Mouse (Mus musculus): ENCODE measurements at regions not wholly inside any gene's neighbourhood (a gene's known extent, or its start where the extent isn't known, plus 50 kb on each side); places are given as distances from the start of the nearest gene placed in this dataset.

GRCm38 (mm10) chr4:89463121-89463520 lies 152.3 kb upstream of the Cdkn2b start:
- 88% methylated on average over 4 of the region's 4 CpGs for WGBS
- ATAC-seq (ENCODE audit: low FRiP score, low TSS enrichment): no peak

GRCm38 (mm10) chr4:89460170-89460762 lies 149.4 kb upstream of the Cdkn2b start:
- no peak for TF ChIP-seq EP300 (optimal IDR thresholded peaks at IDR 0.05)
- TF ChIP-seq CTCF (IDR thresholded peaks at IDR 0.05; ENCODE audit: low read depth): no peak
- H3K27ac ChIP-seq (replicated peaks): no peak overlapping the region
- no peaks in the 10 kb centered on the region; the same call in 1 of the 2 replicates for H3K4me1 ChIP-seq (replicated peaks; ENCODE audit: control insufficient read depth, insufficient read depth)
- ATAC-seq (ENCODE audit: low FRiP score, low TSS enrichment) (no peak), DNase-seq (ENCODE audit: low spot score) (no peak)
- H3K36me3 ChIP-seq (ENCODE audit: control insufficient read depth, insufficient read depth, low read length): no peaks in the 10 kb centered on the region
- H3K4me3 ChIP-seq (ENCODE audit: low read depth, low read length): no peak overlapping the region
- no peaks in the 10 kb centered on the region for H3K27me3 ChIP-seq (ENCODE audit: control insufficient read depth, insufficient read depth, low read length)
- no peak overlapping the region for H3K4me2 ChIP-seq (replicated peaks; ENCODE audit: low read depth)
- H3K9ac ChIP-seq (ENCODE audit: low read length): no peak overlapping the region
- H3K9me3 ChIP-seq (ENCODE audit: control insufficient read depth, low read length): no peaks in the 10 kb centered on the region
- 68% methylated on average over 7 of the region's 7 CpGs for WGBS

More at GRCm38 (mm10) chr4:89463121-89463520, 152.3 kb upstream of the Cdkn2b start:
- Histone ChIP-seq H3K27ac (replicated peaks) (no peak overlapping the region), H3K4me2 (replicated peaks; ENCODE audit: low read depth) (no peak overlapping the region), H3K4me3 (ENCODE audit: low read depth, low read length) (no peak overlapping the region), H3K36me3 (ENCODE audit: control insufficient read depth, insufficient read depth, low read length) (no peaks in the 10 kb centered on the region), H3K4me1 (replicated peaks; ENCODE audit: control insufficient read depth, insufficient read depth) (no peaks in the 10 kb centered on the region; the same call in 1 of the 2 replicates), H3K9ac (ENCODE audit: low read length) (no peak overlapping the region), H3K27me3 (ENCODE audit: control insufficient read depth, insufficient read depth, low read length) (no peaks in the 10 kb centered on the region), H3K9me3 (ENCODE audit: control insufficient read depth, low read length) (no peaks in the 10 kb centered on the region)
- DNase-seq (ENCODE audit: low spot score): no peak
- TF ChIP-seq EP300 (optimal IDR thresholded peaks at IDR 0.05) (no peak), CTCF (IDR thresholded peaks at IDR 0.05; ENCODE audit: low read depth) (no peak)

GRCm38 (mm10) chr4:89459346-89459666 lies 148.5 kb upstream of the Cdkn2b start:
- H3K4me3 ChIP-seq (ENCODE audit: low read depth, low read length): no peak overlapping the region
- 77% methylated on average over 1 of the region's 1 CpGs for WGBS
- H3K9ac ChIP-seq (ENCODE audit: low read length): no peak overlapping the region
- TF ChIP-seq EP300 (optimal IDR thresholded peaks at IDR 0.05): no peak
- no peak for TF ChIP-seq CTCF (IDR thresholded peaks at IDR 0.05; ENCODE audit: low read depth)
- H3K27ac ChIP-seq (replicated peaks): no peak overlapping the region
- H3K4me1 ChIP-seq (replicated peaks; ENCODE audit: control insufficient read depth, insufficient read depth): no peaks in the 10 kb centered on the region
- no peaks in the 10 kb centered on the region for H3K36me3 ChIP-seq (ENCODE audit: control insufficient read depth, insufficient read depth, low read length)
- ATAC-seq (ENCODE audit: low FRiP score, low TSS enrichment) (peak; percentile 59; the same call in 1 of the 2 replicates), DNase-seq (ENCODE audit: low spot score) (no peak)
- H3K9me3 ChIP-seq (ENCODE audit: control insufficient read depth, low read length): no peaks in the 10 kb centered on the region
- no peaks in the 10 kb centered on the region for H3K27me3 ChIP-seq (ENCODE audit: control insufficient read depth, insufficient read depth, low read length)
- no peak overlapping the region for H3K4me2 ChIP-seq (replicated peaks; ENCODE audit: low read depth)

- Histone ChIP-seq H3K9ac (ENCODE audit: low read length) (no peak overlapping the region), H3K4me3 (ENCODE audit: low read depth, low read length) (no peak overlapping the region), H3K9me3 (ENCODE audit: control insufficient read depth, low read length) (no peaks in the 10 kb centered on the region), H3K4me2 (replicated peaks; ENCODE audit: low read depth) (no peak overlapping the region), H3K36me3 (ENCODE audit: control insufficient read depth, insufficient read depth, low read length) (no peaks in the 10 kb centered on the region), H3K27me3 (ENCODE audit: control insufficient read depth, insufficient read depth, low read length) (no peaks in the 10 kb centered on the region), H3K27ac (replicated peaks) (no peak overlapping the region), H3K4me1 (replicated peaks; ENCODE audit: control insufficient read depth, insufficient read depth) (no peaks in the 10 kb centered on the region)
- no peak for TF ChIP-seq EP300 (optimal IDR thresholded peaks at IDR 0.05)
- TF ChIP-seq CTCF (IDR thresholded peaks at IDR 0.05; ENCODE audit: low read depth): no peak
- ATAC-seq (ENCODE audit: low FRiP score, low TSS enrichment) (no peak), DNase-seq (ENCODE audit: low spot score) (no peak)
- WGBS: 36% methylated on average over 2 of the region's 2 CpGs
These were observed 147.9 kb upstream of the Cdkn2b start for GRCm38 (mm10) chr4:89458628-89459345.

GRCm38 (mm10) chr4:89457861-89458260 lies 147.0 kb upstream of the Cdkn2b start:
- no peak for ATAC-seq (ENCODE audit: low FRiP score, low TSS enrichment)
- Histone ChIP-seq H3K4me3 (ENCODE audit: low read depth, low read length) (no peak overlapping the region), H3K27me3 (ENCODE audit: control insufficient read depth, insufficient read depth, low read length) (no peaks in the 10 kb centered on the region), H3K9me3 (ENCODE audit: control insufficient read depth, low read length) (no peaks in the 10 kb centered on the region), H3K36me3 (ENCODE audit: control insufficient read depth, insufficient read depth, low read length) (no peaks in the 10 kb centered on the region), H3K4me2 (replicated peaks; ENCODE audit: low read depth) (no peak overlapping the region), H3K27ac (replicated peaks) (no peak overlapping the region), H3K4me1 (replicated peaks; ENCODE audit: control insufficient read depth, insufficient read depth) (no peaks in the 10 kb centered on the region), H3K9ac (ENCODE audit: low read length) (no peak overlapping the region)
- TF ChIP-seq EP300 (optimal IDR thresholded peaks at IDR 0.05) (no peak), CTCF (IDR thresholded peaks at IDR 0.05; ENCODE audit: low read depth) (no peak)
- 88% methylated on average over 2 of the region's 2 CpGs for WGBS
- DNase-seq (ENCODE audit: low spot score): no peak

GRCm38 (mm10) chr4:89454926-89455325 lies 144.1 kb upstream of the Cdkn2b start:
- DNase-seq (ENCODE audit: low spot score) (no peak), ATAC-seq (ENCODE audit: low FRiP score, low TSS enrichment) (no peak)
- H3K27me3 ChIP-seq (ENCODE audit: control insufficient read depth, insufficient read depth, low read length): no peaks in the 10 kb centered on the region
- TF ChIP-seq EP300 (optimal IDR thresholded peaks at IDR 0.05) (no peak), CTCF (IDR thresholded peaks at IDR 0.05; ENCODE audit: low read depth) (no peak)
- H3K9me3 ChIP-seq (ENCODE audit: control insufficient read depth, low read length): no peaks in the 10 kb centered on the region
- H3K4me2 ChIP-seq (replicated peaks; ENCODE audit: low read depth): no peak overlapping the region
- H3K4me1 ChIP-seq (replicated peaks; ENCODE audit: control insufficient read depth, insufficient read depth): no peaks in the 10 kb centered on the region
- no peak overlapping the region for H3K4me3 ChIP-seq (ENCODE audit: low read depth, low read length)
- no peaks in the 10 kb centered on the region for H3K36me3 ChIP-seq (ENCODE audit: control insufficient read depth, insufficient read depth, low read length)
- H3K27ac ChIP-seq (replicated peaks): no peak overlapping the region
- WGBS: 95% methylated on average over 5 of the region's 5 CpGs
- no peak overlapping the region for H3K9ac ChIP-seq (ENCODE audit: low read length)
